Mouse (Mus musculus): ENCODE data around the gene Ikzf4.

- TF ChIP-seq CTCF (IDR thresholded peaks at IDR 0.05; ENCODE audit: insufficient read depth, low read depth, low read length), result no peak
- no peak for TF ChIP-seq POLR2A (IDR thresholded peaks at IDR 0.05; ENCODE audit: insufficient read depth, low read depth, low read length)
Observed at GRCm38 (mm10) chr10:128584386-128584785, 61.4 kb downstream of the Ikzf4 start.
